Mouse (Mus musculus) heart, postnatal 0 days (tissue): ENCODE results near the gene Ilkap.

Source experiments
- CTCF ChIP-seq: IDR thresholded peaks from 2 replicates; pipeline ENCODE4 v1.5.1; 2016; ENCODE audit warnings: antibody characterized with exemption, control low read depth, low read depth
- EP300 ChIP-seq: IDR thresholded peaks from 2 replicates; pipeline ENCODE4 v1.6.1; 2016; ENCODE audit warnings: antibody characterized with exemption, low read depth

DNA sequence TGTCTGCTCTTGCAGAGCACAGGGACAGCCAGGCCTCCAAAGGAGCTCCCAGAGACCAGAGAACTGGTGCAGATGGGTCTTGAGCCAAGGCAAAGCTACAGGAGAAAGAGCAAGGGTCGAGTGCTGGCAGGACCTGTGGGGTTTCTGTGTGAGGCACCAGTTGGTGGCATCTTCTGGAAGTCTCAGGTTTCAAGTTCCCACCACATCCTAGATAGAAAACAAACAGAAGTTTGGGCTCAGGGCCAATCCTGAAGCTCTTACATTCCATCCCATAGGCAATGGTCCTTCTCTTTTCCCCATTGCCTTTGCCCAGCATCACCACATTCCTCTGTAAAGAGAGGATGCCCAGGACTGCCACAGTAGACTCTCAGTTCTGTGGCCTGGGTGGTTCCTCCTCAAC is 6.4 kb upstream of the Ilkap start:
- TF ChIP-seq CTCF (no peak), EP300 (no peak)
